Comparison of ENCODE assay signal across 23 mouse cellular contexts in genomic region chr8:75513786-75514185, GRCm38 (mm10).
"Had no signal": no experiment of that assay in that cellular context is flagged by ENCODE, and none has a peak within 500 bp of the region (broad histone marks: within the 10 kb centered on the region; RNA-seq: fewer than 3 reads in every experiment).

No protein-coding gene starts in this region.

- H3K4me2 ChIP-seq: heart, embryonic 12.5 days; hindbrain, embryonic 12.5 days; hindbrain, embryonic 14.5 days; intestine, embryonic 15.5 days; limb, embryonic 13.5 days; limb, embryonic 15.5 days; liver, embryonic 12.5 days had no signal

- H3K4me3 ChIP-seq: heart, embryonic 10.5 days; heart, embryonic 12.5 days; hindbrain, embryonic 10.5 days; hindbrain, embryonic 12.5 days; intestine, embryonic 15.5 days; limb, embryonic 13.5 days; limb, embryonic 15.5 days; liver, embryonic 12.5 days had no signal

- H3K9me3 ChIP-seq: heart, embryonic 10.5 days; heart, embryonic 12.5 days; hindbrain, embryonic 10.5 days; hindbrain, embryonic 12.5 days; intestine, embryonic 15.5 days; limb, embryonic 13.5 days; limb, embryonic 15.5 days; liver, embryonic 12.5 days had no signal

- H3K27ac ChIP-seq: heart, embryonic 10.5 days; hindbrain, embryonic 10.5 days; hindbrain, embryonic 12.5 days; hindbrain, embryonic 14.5 days; intestine, embryonic 15.5 days; limb, embryonic 13.5 days; limb, embryonic 15.5 days; liver, embryonic 12.5 days; liver, embryonic 14.5 days had no signal

- DNase-seq: gastrocnemius, postnatal 10 days; gastrocnemius, postnatal 25 days; heart, adult 18-20 months; heart, postnatal 10 days; heart, postnatal 4 days; layer of hippocampus, adult 9-11 months; layer of hippocampus, postnatal 36 days; left cerebral cortex, postnatal 4 days; lung, adult 18-20 months had no signal

- H3K9ac ChIP-seq: heart, embryonic 12.5 days; hindbrain, embryonic 12.5 days; hindbrain, embryonic 14.5 days; intestine, embryonic 15.5 days; limb, embryonic 13.5 days; limb, embryonic 15.5 days; liver, embryonic 12.5 days; liver, embryonic 14.5 days had no signal

- H3K36me3 ChIP-seq: heart, embryonic 10.5 days; heart, embryonic 12.5 days; hindbrain, embryonic 10.5 days; hindbrain, embryonic 12.5 days; intestine, embryonic 15.5 days; limb, embryonic 13.5 days; limb, embryonic 15.5 days; liver, embryonic 12.5 days had no signal

- H3K4me1 ChIP-seq: heart, embryonic 10.5 days; heart, embryonic 12.5 days; hindbrain, embryonic 10.5 days; hindbrain, embryonic 12.5 days; intestine, embryonic 15.5 days; limb, embryonic 13.5 days; limb, embryonic 15.5 days; liver, embryonic 12.5 days had no signal

- ATAC-seq: forebrain, embryonic 16.5 days; hindbrain, embryonic 16.5 days; inflammation-experienced regulatory T-cells, adult 6 months; intestine, embryonic 15.5 days; intestine, postnatal 0 days; liver, embryonic 12.5 days had no signal

- H3K27me3 ChIP-seq: heart, embryonic 12.5 days; hindbrain, embryonic 12.5 days; intestine, embryonic 15.5 days; limb, embryonic 13.5 days; limb, embryonic 15.5 days; liver, embryonic 12.5 days had no signal
